Mouse (Mus musculus) left cerebral cortex, adult 11 months (tissue): Measurements from ENCODE around the gene Pramel4.
"Not testable (repeated sequence)": the region's sequence is repeated elsewhere in the genome, so short reads cannot be mapped to it uniquely, and the experiment has no call there.

Experiments used
- DNase-seq: peaks from one replicate; pipeline ENCODE4 v3.0.0; 2022; ENCODE audit warnings: low spot score

The Pramel4 gene

DNA sequence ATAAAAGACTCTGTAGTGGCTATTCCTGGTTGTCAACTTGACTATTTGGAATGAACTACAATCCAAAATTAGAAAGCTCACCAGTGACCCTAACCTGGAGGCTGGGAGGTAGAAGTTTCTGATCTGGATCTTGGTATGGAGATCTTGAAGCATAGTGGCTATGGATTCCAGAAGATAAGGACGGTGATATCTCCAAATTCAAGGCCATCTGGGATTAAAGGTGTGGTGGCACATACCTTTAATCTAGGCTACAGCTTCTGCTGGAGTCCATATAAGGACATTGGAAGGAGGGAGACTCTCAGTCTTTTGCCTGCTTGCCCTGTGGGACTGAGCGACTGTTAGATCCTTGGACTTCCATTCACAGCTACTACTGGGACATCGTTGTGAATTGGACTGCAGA is at the start of gene Pramel4:
Gene Pramel4, plus strand, starts transcription at position 301 of the 400 bp plus-strand sequence.
- not testable (repeated sequence) for DNase-seq

DNA sequence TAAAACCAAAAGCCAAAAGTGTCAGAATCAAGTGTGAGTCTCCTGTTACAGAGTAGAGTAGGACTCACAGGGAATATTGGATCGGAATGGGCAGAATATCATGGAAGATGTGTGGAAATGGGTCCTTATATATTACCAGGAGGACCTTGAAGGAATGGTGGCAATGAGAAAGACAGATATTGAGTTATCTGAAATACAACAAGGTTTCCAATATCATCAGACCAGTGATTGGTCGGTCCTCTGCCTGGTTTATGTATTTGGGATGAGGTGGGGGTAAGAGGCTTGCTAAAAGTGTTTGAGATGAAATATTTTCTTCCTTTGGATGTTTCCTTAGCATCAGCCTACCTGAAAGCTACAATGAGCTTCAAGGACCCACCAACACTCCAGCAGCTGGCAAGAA is 47.2 kb downstream of the Pramel4 start, which contains the start of gene Gm13102:
Gene Gm13102, plus strand, starts transcription at position 301 of the 400 bp plus-strand sequence.
- DNase-seq: not testable (repeated sequence)
